Mouse (Mus musculus): Measurements from ENCODE around the gene Smim12. TPM values are rescaled to one million over a fixed set of nuclear protein-coding genes. Genes with fewer than 3 reads are reported as not detected.

The Smim12 gene
- 57.6 TPM for polyA plus RNA-seq (2017; shearing (Covaris generic))

DNA sequence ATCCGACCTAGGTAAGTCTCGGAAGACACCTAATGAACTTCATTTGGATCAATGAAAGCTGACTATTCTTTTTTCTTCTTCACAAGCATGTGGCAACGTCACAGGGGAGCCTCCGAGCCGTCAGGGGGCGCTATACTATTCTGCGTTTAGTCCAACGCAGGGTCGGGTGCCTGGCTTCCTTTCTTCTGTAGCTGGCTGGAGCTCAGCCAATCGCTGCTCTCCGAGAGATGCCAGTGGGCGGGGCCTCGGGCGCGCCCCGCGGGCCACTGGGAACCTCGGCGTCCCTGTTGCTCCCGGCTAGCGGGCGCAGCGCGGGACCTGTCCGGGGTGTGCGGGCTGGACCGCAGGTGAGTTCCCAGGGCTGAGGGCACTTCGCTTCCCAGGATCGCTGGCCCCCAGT is at the start of gene Smim12:
Smim12 (plus strand) TSS at position 233 of the 400 bp plus-strand sequence.

Other genes with a start within 250 kb of the Smim12 start
- 18.8 TPM for gene Sfpq, start 222.5 kb upstream of the Smim12 start, polyA plus RNA-seq (2017; shearing (Covaris generic))
- gene Zmym1, start 182.6 kb upstream of the Smim12 start, polyA plus RNA-seq (2017; shearing (Covaris generic)), result 36.9 TPM
- gene Zmym6, start 166.4 kb upstream of the Smim12 start, polyA plus RNA-seq (2017; shearing (Covaris generic)), result 39.1 TPM
- gene Tmem35b, start 120.1 kb upstream of the Smim12 start, polyA plus RNA-seq (2017; shearing (Covaris generic)), result 31.9 TPM
- not detected for gene Dlgap3, start 74.6 kb upstream of the Smim12 start, polyA plus RNA-seq (2017; shearing (Covaris generic))
- gene Gja4, start 70.3 kb downstream of the Smim12 start, polyA plus RNA-seq (2017; shearing (Covaris generic)), result not detected
- gene Gjb3, start 87.1 kb downstream of the Smim12 start, polyA plus RNA-seq (2017; shearing (Covaris generic)), result not detected
- gene Gjb4, start 110.3 kb downstream of the Smim12 start, polyA plus RNA-seq (2017; shearing (Covaris generic)), result not detected
- gene Gjb5, start 114.4 kb downstream of the Smim12 start, polyA plus RNA-seq (2017; shearing (Covaris generic)), result not detected